Mouse (Mus musculus) frontal cortex, postnatal 25 days (tissue): ENCODE results near the gene Fhad1.

Source experiments
- DNase-seq, 2 experiments: peaks; one replicate each; pipeline ENCODE4 v3.0.0; 2022; ENCODE audit warnings: low spot score in 2 of 2

Gene Fhad1

DNA sequence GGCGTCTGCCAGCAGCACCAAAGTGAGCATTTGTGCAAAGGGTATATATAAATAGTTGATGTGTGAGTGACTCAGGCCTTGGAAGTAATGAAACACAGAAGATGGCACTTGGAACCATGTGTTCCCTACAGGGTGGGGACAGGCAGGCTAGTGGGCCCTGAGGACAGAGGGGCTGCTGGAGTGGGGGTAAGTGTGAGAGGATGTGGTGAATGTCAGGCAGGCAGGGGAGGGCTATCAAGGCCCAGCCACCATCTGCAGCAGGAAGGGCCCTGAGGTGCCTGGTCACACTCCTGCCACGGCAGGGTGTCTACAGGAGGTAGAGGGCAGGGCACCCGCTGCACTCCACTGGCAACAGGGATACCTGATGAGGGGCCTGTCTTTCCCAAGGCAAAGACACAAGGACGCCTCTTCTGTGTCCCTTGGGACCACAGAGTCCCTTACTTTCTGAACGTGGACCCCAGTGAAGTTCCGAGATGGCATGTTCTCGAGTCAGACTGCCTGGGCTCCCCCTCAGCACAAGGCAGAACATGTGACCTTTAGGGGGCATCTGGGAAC is 151.1 kb downstream of the Fhad1 start:
- DNase-seq, result no peak

DNA sequence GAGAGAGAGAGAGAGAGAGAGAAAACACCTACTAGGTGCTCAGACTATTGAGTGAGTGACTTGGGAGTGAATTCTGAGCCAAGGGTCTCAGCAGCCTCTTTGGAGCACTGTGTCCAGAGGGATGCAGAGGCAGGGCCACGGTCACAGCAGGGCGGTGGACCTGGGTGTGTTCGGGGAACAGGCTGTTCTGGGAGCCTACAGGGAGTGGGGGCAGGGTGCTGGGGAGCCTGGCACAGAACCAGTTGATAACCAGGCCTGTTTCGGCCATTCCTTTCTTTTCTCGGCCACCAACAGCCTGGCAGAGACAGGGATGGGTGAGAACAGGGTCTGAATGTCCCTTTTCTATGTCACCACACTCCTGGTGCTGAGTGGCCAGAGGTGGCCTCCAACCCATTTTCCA is 152.0 kb downstream of the Fhad1 start:
- DNase-seq, result no peak

DNA sequence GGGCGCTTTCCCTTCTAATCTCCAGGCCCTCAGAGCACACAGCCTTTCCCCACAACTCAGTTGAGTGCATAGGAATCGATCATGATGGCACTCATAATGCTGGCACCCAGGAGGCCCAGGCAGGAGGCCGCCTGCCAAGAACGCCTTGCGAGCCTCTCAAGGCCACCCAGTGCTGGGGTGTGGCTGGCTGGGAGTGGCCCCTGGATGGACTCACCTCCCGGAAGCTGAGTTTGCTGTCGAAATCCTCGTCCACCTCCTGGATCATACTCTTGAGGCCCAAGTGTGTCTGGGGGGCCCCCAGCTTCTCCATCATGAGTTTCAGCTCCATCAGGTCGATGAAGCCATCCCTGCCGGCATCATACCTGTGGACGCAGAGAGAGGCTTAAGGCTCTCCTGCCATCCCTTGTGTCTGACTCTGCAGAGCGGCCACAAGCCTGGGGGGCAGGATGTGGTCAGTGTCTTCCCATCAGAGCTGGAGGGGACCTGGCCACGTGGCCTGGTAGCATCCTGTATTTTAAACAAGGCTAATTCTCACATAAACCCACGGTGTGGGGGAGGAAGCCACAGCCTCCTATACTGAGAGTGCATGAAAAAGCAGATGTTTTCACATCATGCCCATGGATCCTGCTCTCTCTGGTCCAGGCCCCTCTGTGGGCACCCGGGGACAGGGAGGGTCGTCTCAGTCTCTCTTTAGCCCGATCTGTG is 153.1 kb downstream of the Fhad1 start:
- DNase-seq, result no peak

DNA sequence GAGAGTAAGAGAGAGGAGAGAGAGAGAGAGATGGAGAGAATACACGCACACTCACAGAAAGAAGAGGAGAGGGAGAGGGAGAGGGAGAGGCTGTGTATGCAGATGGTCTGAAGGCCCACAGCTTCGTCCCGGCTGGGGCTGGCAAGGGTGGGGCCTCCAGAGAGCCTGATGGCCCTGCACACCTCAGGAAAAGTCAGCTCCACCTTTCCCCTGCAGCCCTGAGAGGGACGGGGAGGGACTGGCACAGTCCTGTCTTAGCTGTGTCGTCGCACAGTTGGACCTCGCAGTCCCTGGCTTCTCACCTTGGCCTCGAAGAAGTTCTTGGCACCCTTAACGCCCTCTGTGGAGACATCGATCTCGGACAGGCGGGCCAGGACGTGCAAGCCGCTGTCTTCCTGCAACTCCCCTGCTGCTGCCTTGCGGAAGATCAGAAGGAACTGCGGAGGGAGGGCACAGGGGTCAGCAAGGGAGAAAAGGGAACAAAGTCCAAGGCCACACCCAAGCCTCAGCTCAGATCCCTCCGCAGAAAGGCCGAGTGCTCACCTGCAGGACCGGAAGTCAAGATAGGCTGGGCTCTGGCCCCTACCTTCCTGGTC is 154.5 kb downstream of the Fhad1 start:
- no peak for DNase-seq

DNA sequence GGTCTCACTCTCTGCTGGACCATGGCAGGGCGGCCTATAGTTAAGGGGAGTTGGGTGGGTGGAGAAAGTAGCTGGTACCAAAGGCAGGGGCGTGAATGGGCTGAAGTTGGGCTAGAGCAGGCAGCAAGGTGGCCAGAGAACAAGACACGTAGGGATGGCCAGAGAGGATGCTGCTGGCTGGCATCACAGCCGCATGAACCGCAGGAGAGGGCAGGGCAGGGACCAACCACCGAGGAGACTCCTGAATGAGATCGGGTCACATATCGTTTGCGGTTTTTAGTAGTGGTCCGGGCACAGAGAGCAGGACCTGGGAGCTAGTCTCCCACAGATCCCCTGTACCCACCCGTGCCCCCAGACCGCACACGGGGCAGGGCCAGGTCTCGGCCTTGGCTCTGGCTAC is 155.5 kb downstream of the Fhad1 start:
- no peak for DNase-seq

DNA sequence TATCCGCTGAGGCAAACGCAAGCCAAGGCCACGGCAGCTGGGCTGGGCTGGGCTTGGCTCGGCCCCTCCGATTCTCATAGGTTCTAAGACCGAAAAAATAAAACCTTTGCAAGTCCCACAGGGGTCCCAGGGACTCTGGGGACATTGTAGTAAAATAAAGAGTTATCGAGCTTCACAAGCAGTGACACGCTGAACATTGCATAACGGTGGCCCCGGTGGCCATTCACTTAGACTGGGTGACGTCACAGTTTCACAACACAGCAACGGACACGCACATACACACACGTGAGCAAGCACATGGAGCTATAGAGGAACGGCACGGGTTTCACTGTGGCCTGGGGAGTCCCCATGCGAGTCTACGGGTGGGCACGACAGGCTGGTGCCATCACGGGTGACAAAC is 156.4 kb downstream of the Fhad1 start:
- DNase-seq, result no peak

DNA sequence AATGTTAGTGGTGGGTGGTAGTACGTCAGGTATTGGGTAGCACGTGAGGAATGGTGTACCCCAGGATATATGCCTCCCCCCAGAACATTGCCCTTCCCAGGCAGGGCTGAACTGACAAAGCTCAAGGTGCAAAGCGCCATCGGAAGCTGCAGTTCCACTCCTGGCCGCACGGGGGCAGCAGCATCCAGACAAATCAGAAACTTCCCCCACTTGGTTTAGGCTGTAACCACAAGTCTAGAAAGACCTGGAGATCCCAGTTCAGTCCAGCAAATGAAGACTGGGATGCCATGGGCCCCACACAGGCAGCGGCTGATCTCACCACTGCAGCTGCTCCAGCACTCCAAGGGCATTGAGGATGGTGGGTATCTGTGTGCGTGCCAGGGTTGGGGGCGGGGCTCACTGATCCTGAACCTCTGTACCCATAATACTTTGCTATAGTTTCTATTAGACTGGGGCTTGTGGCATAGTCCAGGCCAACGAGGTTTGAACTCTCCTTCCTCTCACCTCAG is 157.4 kb downstream of the Fhad1 start:
- peak; percentile 88 to 93 for DNase-seq

DNA sequence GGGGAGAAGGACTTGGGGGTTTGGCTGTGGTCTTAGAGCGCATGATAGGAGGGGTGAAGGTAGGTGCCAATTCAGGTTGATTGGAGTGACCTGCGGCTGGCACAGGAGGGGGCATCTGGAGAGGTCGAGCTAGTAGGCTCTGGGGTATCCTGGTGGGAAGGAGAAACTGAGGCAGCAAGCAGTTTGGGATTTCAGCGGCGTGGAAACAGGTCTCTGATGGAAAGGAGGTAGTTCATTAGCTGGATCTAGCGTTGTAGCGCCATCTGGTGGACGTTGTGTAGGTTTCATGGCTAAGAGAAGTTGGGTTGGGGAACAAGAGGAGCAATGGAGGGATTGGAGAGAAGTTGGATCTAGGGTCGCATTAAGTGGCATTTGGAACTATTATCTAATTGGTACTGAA is 161.4 kb downstream of the Fhad1 start:
- no peak for DNase-seq

DNA sequence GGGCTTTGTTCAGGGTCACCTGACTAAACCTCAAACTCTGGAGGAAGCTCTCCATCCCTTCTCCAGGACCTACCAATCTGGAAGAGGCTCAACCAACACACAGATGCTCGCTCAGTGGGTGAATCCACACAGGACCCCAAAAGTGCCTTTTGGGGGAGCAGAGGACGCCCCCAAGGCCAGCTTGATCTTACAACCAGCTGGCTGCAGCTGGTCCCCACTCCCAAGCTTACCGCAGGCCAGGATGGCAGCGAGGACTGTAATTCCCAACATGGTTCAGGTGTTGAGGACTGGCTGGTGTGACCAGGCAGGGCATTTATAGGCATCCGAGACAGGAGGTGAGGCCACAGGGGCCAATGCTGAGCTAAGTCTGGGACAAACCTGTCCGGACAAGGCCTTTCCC is 168.9 kb downstream of the Fhad1 start, which contains the start of gene Ctrc:
Ctrc (minus strand) TSS at position 361 of the 400 bp plus-strand sequence.
- no peak for DNase-seq
